Mouse (Mus musculus): Measurements from ENCODE around the gene Adam12.

Adam12 gene

GRCm38 (mm10) chr7:134231378-134232346 is at the start of gene Adam12:
Gene Adam12 (minus strand): TSS chr7:134232146.
- no peak for DNase-seq (ENCODE audit: low spot score)

GRCm38 (mm10) chr7:134272956-134273355 is 41.0 kb upstream of the Adam12 start:
- DNase-seq (ENCODE audit: low spot score): no peak

- no peak for DNase-seq (ENCODE audit: low spot score)
Observed at GRCm38 (mm10) chr7:134272421-134272820, 40.5 kb upstream of the Adam12 start.

GRCm38 (mm10) chr7:134265783-134266182 is 33.8 kb upstream of the Adam12 start:
- no peak for DNase-seq (ENCODE audit: low spot score)

- DNase-seq (ENCODE audit: low spot score): peak; percentile 37
Observed at GRCm38 (mm10) chr7:134263146-134263906, 31.4 kb upstream of the Adam12 start.

GRCm38 (mm10) chr7:134261003-134261701 is 29.2 kb upstream of the Adam12 start:
- DNase-seq (ENCODE audit: low spot score): no peak

GRCm38 (mm10) chr7:134250273-134250870 is 18.4 kb upstream of the Adam12 start:
- DNase-seq (ENCODE audit: low spot score): no peak

GRCm38 (mm10) chr7:134248041-134248440 is 16.1 kb upstream of the Adam12 start:
- no peak for DNase-seq (ENCODE audit: low spot score)

- DNase-seq (ENCODE audit: low spot score): no peak
Observed at GRCm38 (mm10) chr7:134246624-134247023, 14.7 kb upstream of the Adam12 start.

GRCm38 (mm10) chr7:134242773-134243172 is 10.8 kb upstream of the Adam12 start:
- DNase-seq (ENCODE audit: low spot score): no peak

GRCm38 (mm10) chr7:134241212-134241611 is 9.3 kb upstream of the Adam12 start:
- DNase-seq (ENCODE audit: low spot score): no peak

- DNase-seq (ENCODE audit: low spot score): no peak
Observed at GRCm38 (mm10) chr7:134240579-134240978, 8.6 kb upstream of the Adam12 start.

- no peak for DNase-seq (ENCODE audit: low spot score)
Observed at GRCm38 (mm10) chr7:134238863-134239262, 6.9 kb upstream of the Adam12 start.

GRCm38 (mm10) chr7:134237356-134237755 is 5.4 kb upstream of the Adam12 start:
- no peak for DNase-seq (ENCODE audit: low spot score)

GRCm38 (mm10) chr7:134236727-134237126 is 4.8 kb upstream of the Adam12 start:
- no peak for DNase-seq (ENCODE audit: low spot score)

GRCm38 (mm10) chr7:134235552-134235951 is 3.6 kb upstream of the Adam12 start:
- DNase-seq (ENCODE audit: low spot score): no peak

- DNase-seq (ENCODE audit: low spot score): no peak
Observed at GRCm38 (mm10) chr7:134230708-134231107, 1.2 kb downstream of the Adam12 start.

GRCm38 (mm10) chr7:134229899-134230298 is 2.0 kb downstream of the Adam12 start:
- DNase-seq (ENCODE audit: low spot score): no peak

- DNase-seq (ENCODE audit: low spot score): no peak
Observed at GRCm38 (mm10) chr7:134227773-134228455, 4.0 kb downstream of the Adam12 start.

- DNase-seq (ENCODE audit: low spot score): no peak
Observed at GRCm38 (mm10) chr7:134227101-134227500, 4.8 kb downstream of the Adam12 start.

GRCm38 (mm10) chr7:134226231-134226630 is 5.7 kb downstream of the Adam12 start:
- DNase-seq (ENCODE audit: low spot score): no peak
